Mouse (Mus musculus): Measurements from ENCODE around the gene Ypel3. TPM values are rescaled to one million over a fixed set of nuclear protein-coding genes. Genes with fewer than 3 reads are reported as not detected.
A peak's percentile ranks its signal among the peaks of the same experiment; 100 is the strongest.
"Not testable (repeated sequence)": the region's sequence is repeated elsewhere in the genome, so short reads cannot be mapped to it uniquely, and the experiment has no call there.

The Ypel3 gene
- total RNA-seq, 4 experiments from 2014 or later: 46.6 to 99.6 (median 72.6) TPM

DNA sequence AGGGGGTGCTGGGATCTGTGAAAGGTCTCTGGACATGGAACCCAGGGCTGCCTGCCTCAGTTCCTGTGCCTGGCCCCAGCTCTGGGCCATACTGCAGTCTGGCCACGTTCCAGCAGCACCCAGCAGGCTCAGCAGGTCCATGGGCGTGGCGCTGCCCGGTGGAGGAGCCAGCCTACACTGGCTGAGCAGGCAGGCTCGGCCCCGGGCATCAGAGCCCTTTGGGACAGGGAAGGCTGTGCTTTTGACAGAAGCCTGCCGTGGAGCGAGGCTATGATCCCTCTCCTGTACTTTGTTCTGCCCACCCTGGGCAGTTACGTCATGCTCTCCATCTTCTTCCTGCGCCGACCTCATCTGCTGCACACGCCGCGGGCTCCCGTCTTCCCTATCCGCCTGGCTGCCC is 10.6 kb upstream of the Ypel3 start, which contains the start of gene Gdpd3:
Gene Gdpd3 (plus strand): TSS at position 134 of the 400 bp plus-strand sequence.
- no peak for DNase-seq (ENCODE audit: low spot score)

DNA sequence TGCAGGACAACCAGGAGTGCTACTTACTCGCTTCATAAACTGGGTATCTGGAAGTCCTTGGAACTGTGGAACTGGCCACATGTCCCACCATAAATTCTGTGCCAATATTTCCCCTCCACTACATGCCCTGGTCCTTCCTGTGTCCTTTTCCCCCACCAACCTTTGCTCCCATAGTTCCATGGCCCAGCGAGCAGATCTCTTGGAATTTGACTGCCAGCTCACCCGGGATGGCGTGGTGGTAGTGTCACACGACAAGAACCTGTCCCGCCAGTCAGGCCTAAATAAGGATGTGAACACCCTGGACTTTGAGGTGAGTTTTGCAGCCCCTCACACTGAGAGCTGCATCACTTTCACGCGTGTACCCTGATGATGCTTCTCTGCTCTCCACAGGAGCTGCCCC is 9.8 kb upstream of the Ypel3 start:
- DNase-seq (ENCODE audit: low spot score): no peak

DNA sequence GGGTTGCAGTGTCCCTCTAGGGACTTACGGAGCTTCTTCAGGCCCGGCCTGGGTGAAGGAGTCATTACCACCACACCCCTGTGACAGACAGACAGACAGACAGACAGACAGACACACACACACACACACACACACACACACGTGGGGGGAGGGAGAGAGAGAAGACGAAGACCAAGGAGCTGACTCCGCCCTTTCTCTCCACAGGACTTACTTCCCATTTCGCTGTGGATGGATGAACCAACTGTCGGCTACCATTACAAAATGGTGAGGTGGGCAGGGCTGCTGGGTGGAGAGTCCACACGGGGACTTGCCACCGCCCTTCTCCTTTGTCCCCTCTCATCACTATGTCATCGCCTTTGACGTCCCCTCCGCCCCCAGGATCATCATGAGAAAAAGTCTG is 6.0 kb upstream of the Ypel3 start:
- no peak for DNase-seq (ENCODE audit: low spot score)

DNA sequence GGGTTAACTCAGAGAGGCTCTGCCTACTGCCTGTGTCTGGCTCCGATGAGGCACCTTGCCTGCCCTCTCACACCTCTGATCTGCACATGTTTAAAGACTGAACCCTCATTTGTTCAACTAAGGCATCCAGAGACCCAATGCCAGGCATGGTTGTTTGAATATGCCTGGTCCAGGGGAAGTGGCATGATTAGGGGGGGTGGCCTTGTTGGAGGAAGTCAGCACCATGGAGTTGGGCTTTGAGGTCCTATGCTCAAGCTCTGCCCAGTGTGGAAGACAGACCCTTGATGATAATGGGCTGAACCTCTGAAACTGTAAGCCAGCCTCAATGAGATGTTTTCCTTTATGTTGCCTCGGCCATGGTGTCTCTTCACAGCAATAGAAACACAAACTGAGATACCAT is 3.4 kb upstream of the Ypel3 start:
- no peak for DNase-seq (ENCODE audit: low spot score)

DNA sequence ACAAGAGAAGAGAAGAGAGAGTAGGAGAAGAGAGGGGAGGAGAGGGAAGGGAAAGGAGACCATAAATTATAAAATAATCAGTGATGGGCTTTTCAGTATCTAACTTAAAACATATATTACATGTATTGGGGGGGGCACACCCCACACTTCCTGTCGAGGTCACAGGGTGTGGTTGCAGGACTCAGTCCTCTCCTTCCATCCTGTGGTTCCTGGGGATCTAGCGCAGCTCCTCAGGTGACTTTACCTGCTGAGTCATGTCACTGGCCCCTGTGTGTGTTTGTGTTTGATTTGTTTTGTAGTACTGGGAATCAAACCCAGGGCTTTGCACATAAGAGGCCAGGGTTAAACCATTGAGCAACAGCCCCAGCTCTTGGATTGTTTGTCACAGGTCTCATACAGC is 2.3 kb upstream of the Ypel3 start:
- no peak for DNase-seq (ENCODE audit: low spot score)

DNA sequence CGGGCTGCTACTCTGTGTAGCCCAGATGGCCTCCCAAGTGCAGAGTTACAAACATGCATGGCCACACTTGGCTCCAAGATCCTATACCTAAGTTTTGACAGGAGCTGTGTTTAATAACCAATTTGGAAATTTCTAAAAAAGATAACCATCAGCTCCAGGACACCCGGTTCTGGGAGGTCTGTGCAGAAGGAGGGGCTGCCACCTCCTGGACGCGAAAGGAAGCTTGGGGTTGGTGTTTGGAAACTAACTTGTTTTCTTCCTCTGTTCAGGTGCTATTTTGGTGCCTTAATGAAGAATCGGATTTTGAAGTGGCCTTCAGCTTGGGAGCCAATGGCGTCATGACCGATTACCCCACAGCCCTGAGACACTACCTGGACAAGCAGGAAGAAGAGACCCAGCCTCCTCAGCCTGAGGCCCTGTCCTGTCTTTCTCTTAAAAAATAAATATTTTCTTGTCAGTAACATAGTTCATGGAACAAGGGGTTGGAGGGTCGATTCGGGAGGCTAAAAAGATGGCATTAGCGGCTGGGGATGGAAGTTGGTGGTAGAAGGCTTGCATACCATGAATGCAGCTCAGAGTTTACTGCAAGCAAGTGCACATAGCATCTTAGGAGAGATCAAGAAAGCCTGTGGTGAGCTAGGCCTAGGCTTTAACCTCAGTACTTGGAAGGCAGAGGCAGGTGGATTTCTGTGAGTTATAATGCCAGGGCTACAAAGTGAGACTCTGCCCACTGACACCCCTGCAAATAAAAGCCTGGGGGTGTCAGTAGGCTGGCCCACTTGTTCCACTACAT is 1.4 kb upstream of the Ypel3 start:
- DNase-seq (ENCODE audit: low spot score): no peak

DNA sequence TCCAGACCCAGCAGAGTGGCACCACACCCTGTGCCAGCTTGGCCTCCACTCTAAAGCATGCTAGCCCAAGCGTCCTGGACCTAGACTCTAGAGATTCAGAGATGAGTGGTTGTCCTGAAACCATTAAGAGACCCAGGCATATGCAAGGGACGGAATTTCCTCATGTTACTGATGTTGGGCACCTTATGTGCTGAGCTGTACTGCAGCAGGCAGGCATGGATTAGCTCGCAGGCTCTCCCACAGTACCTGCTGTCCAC is 849 bp upstream of the Ypel3 start:
- DNase-seq (ENCODE audit: low spot score): no peak

DNA sequence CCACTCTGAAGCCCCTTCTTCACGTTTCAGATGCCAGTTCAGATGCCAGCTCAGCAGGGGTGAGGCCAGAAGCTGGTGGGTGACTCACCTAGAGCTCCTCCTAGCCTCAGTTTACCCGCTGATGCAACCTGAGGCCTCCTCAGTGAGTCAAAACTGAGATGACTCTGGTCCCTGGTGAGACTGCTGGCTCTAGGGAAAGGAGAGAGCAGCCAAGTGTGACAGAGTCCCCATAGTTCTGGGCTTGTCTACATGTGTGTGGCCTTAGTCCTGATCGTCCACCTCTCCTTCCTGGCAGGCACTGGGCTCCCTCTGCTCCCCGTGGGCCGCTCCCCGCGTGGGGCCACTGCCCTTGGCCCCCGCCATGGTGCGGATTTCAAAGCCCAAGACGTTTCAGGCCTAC is 721 bp downstream of the Ypel3 start:
- DNase-seq (ENCODE audit: low spot score): no peak

DNA sequence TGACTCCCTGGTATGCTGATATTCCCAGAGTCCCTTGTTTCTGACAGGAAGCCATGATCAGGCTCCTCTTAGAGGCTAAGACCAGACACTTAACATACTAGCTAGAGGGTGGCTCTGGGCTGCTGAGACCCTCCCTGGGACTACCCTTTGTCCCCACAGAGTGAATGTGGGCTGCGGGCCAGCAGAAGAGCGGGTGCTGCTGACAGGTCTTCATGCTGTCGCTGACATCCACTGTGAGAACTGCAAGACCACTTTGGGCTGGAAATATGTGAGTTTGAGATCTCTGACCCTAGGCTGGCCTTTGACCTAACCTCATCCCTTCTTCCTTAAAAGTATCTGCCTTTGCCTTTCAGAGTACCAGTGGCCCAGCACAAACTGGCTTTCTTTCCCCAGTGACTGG is 1.4 kb downstream of the Ypel3 start:
- DNase-seq (ENCODE audit: low spot score): no peak

DNA sequence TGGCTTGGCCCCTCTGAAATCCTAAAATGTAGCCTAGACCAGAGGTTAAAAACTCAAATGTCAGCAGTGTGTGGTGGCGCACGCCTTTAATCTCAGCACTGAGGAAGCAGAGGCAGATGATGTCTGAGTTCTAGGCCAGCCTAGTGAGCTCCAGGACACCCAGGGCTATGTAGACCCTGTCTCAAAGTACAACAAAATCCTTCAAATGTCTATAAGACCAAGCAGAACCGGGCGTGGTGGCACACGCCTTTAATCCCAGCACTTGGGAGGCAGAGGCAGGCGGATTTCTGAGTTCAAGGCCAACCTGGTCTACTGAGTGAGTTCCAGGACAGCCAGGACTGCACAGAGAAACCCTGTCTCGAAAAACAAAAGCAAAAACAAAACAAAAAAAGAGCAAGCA is 2.3 kb downstream of the Ypel3 start:
- DNase-seq (ENCODE audit: low spot score): not testable (repeated sequence)

DNA sequence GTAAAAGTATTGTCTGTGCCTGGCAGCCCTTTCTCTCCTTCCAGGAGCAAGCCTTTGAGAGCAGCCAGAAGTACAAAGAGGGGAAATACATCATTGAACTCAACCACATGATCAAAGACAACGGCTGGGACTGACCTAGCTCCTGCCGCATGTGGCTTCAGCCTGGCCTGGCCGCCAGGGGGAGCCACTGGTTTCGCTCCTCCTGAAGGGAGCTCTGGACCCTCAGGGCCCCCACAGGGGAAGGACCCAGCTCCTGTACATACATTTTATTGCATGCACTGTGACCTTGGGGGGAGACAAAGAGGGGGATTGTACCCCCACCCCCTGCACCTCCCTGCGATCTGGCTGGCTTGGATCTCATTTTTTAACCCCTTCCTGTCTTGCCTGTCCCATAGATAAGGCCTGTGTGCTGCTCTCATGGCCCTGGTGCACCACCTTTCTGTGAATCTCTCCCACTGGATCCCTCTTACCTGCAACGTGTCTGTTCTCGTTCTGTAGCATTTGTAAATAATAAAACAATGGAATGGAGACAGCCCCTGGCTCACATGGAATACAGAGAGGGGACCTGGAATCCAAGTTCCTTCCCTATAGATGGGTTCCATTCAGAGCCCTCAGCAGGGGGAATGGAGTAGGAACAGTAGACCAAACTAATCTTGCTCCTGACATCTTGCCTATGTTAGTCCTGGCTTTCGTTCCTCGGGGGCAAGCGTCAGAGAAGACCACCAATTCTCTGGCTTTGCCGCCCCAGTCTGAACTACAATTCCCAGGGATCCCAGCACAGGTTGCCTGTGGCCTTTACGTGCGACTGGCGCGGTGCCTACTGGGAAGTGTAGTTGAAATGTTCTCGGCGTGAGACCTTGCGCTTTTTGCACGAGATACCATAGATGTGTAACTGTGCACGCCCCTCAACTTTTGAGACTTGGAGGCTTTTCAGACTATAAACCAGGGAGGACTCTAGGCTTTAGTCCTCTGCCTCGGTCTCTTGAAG is 3.5 kb downstream of the Ypel3 start:
- DNase-seq (ENCODE audit: low spot score): peak; percentile 79

DNA sequence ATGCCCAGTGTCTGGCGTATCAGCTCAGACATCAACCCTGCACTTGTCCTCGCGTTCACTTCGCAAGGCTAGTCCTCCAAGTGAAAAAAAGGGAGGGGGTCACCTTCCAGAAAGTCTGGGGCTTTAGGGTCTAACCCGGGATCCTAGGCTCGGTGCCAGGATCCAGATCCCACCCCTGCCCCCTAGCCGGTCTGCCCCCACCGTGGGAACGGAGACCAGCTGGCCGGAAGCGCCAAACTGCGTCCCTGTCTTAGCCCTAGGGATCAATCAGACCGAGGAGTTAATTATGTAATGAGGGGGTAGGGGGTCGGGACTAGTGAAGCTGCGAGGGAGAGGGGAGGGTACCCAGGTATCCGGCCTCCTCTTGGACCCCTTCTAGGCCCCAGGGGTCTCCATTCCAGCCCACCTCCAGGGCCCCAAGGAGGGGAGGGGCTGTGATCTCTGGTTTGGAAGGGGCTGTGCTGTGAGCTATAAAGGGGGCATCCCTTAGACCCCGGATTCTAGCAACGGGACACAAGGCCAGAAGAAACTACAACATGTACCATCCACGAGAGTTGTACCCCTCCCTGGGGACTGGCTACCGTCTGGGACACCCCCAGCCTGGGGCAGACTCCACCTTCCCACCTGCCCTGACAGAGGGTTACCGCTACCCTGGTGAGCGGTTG is 4.3 kb downstream of the Ypel3 start, which contains the start of gene Tbx6:
Gene Tbx6 (plus strand): TSS at position 513 of the 665 bp plus-strand sequence.
- no peak for DNase-seq (ENCODE audit: low spot score)

DNA sequence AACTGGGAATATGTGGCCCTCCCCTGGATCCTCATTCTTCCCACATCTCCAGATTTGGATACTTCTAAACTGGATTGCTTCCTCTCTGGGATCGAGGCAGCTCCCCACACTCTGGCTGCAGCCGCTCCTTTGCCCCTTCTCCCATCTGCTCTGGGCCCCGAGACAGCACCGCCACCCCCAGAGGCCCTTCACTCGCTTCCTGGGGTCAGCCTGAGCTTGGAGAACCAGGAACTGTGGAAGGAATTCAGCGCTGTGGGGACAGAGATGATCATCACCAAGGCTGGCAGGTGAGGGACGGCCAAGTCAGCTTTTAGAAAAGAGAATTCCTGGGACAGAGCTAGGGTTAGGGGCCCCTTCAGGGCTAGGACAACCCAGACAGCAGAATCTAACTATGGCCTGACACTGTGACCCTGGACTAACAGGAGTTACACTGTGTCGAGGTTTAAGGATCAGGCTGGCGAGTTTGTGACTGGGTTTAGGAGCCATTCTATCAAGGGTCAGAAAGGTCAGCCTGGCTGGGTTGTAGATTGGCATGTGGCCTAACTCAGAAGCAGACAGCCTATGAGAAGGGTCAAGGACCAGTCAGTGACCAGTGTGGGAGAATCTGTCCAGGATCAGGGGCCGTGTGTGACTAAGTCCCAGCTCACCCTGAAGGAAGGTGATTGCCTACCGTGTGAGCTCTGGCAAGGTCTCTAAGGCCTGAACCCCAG is 5.1 kb downstream of the Ypel3 start:
- no peak for DNase-seq (ENCODE audit: low spot score)

DNA sequence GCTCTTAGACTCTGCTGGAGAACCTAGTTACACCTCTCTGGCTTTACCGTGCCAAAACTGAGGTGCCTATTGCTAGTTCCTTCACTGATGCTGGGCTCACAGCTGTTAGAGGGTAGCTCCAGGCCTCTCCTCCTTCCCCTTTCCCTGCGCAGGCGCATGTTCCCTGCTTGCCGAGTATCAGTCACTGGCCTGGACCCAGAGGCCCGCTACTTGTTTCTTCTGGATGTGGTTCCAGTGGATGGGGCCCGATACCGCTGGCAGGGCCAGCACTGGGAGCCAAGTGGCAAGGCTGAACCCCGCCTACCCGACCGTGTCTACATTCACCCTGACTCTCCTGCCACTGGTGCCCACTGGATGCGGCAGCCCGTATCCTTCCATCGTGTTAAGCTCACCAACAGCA is 5.9 kb downstream of the Ypel3 start:
- DNase-seq (ENCODE audit: low spot score): no peak

DNA sequence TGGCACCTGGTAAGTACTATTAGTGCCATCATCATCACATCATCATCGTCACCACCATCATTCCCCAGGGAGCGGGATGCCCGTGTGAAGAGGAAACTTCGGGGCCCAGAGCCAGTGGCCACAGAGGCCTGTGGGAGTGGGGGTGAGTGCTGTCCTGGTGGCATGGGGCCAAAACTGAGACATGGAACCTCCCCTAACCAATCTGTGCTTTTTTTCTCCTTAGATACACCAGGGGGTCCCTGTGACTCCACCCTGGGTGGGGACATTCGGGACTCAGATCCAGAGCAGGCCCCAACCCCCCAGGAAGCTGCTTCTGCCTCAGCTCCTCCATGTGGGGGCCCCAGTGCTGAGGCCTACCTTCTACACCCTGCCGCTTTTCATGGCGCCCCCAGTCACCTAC is 7.7 kb downstream of the Ypel3 start:
- DNase-seq (ENCODE audit: low spot score): no peak

DNA sequence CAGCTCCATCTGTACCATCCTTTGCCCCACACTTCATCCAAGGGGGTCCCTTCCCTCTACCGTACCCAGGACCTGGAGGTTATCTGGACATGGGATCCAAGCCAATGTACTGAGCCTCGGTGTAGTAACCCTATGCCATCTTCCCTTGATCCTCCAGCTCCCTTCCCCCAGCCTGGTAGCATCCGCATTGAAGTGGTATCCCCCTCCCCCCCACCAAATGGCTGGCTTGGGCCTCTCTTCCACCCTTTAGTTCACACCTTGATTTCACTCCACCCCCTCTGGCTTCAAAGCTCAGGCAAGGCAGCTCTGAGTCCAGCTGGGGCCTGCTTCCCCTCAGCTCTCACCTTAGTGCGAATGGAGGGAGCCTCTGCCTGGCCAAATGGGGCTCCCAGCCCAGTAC is 8.3 kb downstream of the Ypel3 start:
- DNase-seq (ENCODE audit: low spot score): no peak

DNA sequence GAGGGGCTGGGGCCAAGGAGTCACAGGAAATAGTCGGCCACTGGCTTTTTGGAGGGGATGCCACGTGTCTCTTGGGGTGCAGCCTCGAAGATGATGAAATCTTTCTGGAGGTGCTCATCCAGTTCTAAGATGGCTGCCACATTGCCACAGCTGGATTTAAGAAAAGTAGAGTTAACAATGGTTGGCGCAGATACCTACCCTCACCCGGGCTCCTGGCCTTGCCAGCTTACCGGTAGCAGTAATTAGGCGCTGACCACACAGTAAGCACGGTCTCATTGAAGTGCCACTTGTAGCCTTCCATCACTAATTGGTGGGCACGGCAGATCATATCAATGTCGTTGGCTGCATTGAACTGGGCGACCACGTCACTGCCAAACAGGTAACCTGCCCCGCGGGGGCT is 9.4 kb downstream of the Ypel3 start:
- DNase-seq (ENCODE audit: low spot score): no peak

DNA sequence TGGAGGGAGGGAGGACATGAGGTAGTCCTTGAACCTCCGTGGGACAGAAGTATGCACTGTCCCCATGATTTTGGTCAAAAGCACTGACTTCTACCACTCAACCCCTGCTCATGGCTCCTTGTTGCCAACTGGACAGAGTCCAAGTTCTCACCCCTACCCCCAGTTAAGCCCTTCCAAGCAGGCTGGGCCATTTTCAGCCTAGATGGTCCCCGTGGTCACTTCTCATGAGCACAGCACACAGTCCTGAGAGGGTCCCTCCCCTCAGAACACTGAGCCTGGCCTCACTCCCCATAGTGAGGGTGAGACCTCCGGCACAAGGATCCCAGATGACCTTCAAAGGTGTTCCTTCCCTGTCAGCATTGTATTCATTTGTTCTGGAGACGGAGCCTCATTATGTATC is 12.4 kb downstream of the Ypel3 start:
- no peak for DNase-seq (ENCODE audit: low spot score)

DNA sequence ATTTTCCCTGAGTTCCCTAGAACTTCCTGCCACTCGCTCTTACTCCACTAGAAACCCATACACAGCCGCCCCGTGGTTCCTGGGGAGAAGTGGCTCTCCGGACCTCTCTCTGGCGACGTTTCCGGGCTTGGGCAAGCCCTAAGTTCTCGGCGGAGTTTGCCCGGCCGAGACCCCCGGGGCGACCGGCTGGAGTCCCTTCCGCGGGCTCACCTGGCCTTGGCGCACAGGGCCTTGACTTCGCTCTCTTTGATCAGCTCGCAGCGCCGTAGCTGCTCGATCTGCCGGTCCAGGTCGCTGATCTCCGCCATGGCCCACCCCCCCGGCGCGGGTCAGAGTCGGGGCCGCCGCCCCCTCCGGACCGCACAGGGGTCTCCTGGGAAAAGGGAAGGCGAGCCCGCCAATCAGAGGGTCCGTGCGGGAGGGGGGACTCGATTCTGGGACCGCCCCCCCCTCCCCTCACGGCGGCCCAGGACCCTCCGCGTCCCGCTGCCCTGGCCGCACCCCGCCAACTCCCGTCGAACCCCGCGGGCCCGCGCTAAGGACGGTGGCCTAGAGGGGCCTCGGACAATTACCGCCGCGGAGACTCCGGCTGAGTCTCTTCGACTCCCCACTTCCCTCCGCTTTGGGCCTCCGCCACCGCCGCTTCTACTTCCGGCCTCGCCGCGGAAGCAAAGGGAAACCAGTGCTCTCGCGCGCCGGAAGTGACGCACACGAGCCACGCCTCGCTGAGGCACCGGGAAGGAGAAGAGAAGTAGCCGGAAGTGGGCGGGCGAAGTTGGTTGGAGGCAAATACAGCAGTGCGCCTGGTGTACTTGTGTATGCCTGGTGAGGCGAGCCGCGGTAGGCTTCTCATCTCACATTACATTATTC is 15.3 kb downstream of the Ypel3 start, which contains the start of gene Ppp4c:
Gene Ppp4c (minus strand): TSS at position 646 of the 870 bp plus-strand sequence.
- DNase-seq (ENCODE audit: low spot score): peak; percentile 96

DNA sequence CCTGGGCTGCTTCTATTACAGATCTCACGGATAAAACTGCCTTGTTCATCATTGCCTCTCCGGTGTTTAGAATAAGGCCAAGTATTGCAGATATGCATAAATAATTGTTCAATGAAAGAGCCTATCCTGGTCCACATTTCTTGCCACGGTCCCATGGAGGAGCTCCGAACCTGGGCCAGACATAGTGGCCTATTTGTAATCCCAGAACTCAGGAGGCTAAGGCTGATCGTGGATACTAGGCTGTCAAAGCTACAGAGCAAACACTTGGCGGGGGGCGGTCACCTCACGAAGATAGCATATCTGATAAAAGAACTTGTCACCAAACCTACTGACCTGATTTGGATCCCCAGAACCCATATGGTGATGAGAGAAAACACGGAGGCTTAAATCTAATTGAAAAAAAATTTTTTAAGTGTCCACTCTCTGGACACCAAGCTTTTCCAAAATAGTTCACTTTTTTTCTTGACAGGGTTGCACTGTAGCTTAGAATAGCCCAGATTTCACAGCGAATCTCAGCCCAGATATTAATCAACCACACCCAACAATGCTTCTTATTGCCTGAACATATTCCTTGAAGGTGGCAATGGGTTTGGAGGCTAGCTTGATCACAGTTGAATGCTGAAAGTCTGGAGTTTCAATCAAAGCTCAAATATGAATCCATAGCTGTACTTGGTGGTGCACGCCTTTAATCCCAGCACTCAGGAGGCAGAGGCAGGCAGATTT is 16.1 kb downstream of the Ypel3 start:
- no peak for DNase-seq (ENCODE audit: low spot score)

Measured in heart, adult 8-10 months (tissue).